Mouse (Mus musculus) cortical plate, adult 2 months (tissue): ENCODE results near the gene Ckmt1. TPM values are rescaled to one million over a fixed set of nuclear protein-coding genes. Genes with fewer than 3 reads are reported as not detected.

Source experiments
- H3K27ac ChIP-seq: fragments of 200-500 bp; 2 replicates; pipeline ENCODE4 v1.5.1; 2012; ENCODE audit warnings: low read length, control low read depth, inconsistent platforms; ENCODE audit not compliant: insufficient read depth
- H3K4me1 ChIP-seq: fragments of 200-500 bp; 2 replicates; pipeline ENCODE4 v1.6.1; 2011; ENCODE audit warnings: low read length; ENCODE audit not compliant: control insufficient read depth, insufficient read depth
- H3K4me3 ChIP-seq: fragments of 200-500 bp; 2 replicates; pipeline ENCODE4 v1.5.1; 2011; ENCODE audit warnings: mild to moderate bottlenecking, low read length, control low read depth; ENCODE audit not compliant: insufficient read depth
- CTCF ChIP-seq: fragments of 200-500 bp; IDR thresholded peaks from 2 replicates; pipeline ENCODE4 v1.5.1; 2011; ENCODE audit warnings: mild to moderate bottlenecking, control low read depth, low read length; ENCODE audit not compliant: insufficient read depth; ENCODE audit errors: extremely low read depth
- POLR2A ChIP-seq: fragments of 200-500 bp; IDR thresholded peaks from 2 replicates; pipeline ENCODE4 v1.6.1; 2011; ENCODE audit warnings: mild to moderate bottlenecking, low read length, control low read depth; ENCODE audit not compliant: insufficient read depth; ENCODE audit errors: extremely low read depth
- polyA plus RNA-seq: library from polyadenylated mRNA; depleted of rRNA; stranded (reverse); fragments of >200 nt; gene quantifications from 2 replicates; pipeline ENCODE4 v1.2.3, GENCODE M21; 2012; rRNA removed

Ckmt1 gene
- polyA plus RNA-seq, 1 experiment: 306 TPM

DNA sequence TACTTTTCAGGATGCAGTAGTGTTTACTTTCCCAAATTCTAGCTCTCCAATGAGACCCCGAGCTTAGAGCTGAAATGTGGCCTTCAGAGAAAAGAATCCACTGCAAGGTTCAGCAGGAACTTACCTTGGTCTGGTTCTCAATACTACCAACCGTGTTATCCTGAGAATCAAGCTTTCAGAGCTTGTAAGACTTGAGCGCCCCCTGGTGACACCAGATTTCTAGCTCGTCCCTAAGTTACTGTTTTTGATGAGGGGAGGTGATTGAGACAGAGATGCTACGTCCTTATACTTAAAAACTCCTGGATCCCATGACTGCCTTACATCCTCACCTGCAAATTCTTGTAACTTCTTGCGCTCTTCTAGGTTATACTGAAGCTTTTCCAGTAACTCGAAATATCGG is 39.1 kb downstream of the Ckmt1 start:
- Histone ChIP-seq H3K27ac (no peak overlapping the region), H3K4me3 (no peak overlapping the region), H3K4me1 (no peaks in the 10 kb centered on the region; the same call in 1 of the 2 replicates)
- TF ChIP-seq POLR2A: no peak
- peak; percentile 80 for TF ChIP-seq CTCF

- TF ChIP-seq CTCF: no peak
- TF ChIP-seq POLR2A: no peak
- Histone ChIP-seq H3K4me3 (no peak overlapping the region), H3K4me1 (no peaks in the 10 kb centered on the region), H3K27ac (no peak overlapping the region)
Observed at GRCm38 (mm10) chr2:121403296-121403695, 45.8 kb downstream of the Ckmt1 start.

DNA sequence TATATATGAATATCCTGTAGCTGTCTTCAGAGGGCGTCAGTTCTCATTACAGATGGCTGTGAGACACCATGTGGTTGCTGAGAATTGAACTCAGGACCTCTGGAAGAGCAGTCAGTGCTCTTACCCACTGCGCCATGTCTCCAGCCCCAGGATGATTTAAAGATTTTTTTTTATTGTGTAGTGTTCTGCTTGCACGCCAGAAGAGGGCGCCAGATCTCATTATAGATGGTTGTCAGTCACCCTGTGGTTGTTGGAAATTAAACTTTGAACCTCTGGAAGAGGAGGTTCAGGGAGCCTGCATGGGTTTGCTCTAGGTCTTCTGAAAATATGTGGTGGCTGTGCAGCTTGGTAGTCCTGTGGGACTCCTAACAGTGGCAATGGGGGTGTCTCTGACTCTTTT is 50.6 kb downstream of the Ckmt1 start:
- H3K4me1 ChIP-seq: no peaks in the 10 kb centered on the region; the same call in 1 of the 2 replicates
- TF ChIP-seq POLR2A (no peak), CTCF (no peak)
- no peak overlapping the region for H3K27ac ChIP-seq
- H3K4me3 ChIP-seq: no peak overlapping the region

DNA sequence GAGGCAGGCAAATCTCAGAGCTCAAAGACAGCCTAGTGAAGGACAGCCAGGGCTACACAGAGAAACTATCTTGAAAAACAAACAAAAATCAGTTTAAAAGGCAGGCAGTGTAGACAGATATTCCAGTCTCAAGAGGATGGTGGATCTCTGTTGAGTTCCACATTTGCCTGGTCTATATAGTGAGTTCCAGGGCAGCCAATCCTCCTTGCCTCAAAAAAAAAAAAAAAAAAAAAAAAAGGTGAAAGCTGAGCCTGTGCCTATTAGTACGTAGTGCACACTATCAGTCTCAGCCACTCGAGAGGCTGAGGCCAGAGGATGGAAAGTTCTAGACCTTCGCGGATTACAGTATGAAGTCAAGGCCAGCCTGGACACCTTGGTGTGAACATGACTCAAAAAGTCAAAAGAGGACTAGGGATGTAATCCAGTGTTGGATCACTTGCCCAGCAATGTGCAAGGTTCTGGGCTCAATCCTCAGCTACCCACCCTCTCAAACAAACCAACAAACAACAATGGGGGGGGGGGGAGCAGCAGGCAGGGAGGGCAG is 55.4 kb downstream of the Ckmt1 start:
- peak overlapping the region; percentile 93 for H3K4me3 ChIP-seq
- TF ChIP-seq CTCF (no peak), POLR2A (no peak)

More for the DNA sequence above, 55.4 kb downstream of the Ckmt1 start:
- Histone ChIP-seq H3K4me1 (peaks cover 3% of the 10 kb centered on the region; the same call in 1 of the 2 replicates), H3K27ac (peak overlapping the region; percentile 93)

Other genes starting within 250 kb of the Ckmt1 start
- 0.58 and 0.62 TPM in 2 replicates for gene Tgm7, start 247.9 kb upstream of the Ckmt1 start, polyA plus RNA-seq
- 17.0 and 19.6 TPM in 2 replicates for gene Adal, start 217.3 kb upstream of the Ckmt1 start, polyA plus RNA-seq
- gene Lcmt2, start 217.1 kb upstream of the Ckmt1 start, polyA plus RNA-seq: 4.8 and 6.3 TPM in 2 replicates
- 31.3 and 34.5 TPM in 2 replicates for gene Tubgcp4, start 187.1 kb upstream of the Ckmt1 start, polyA plus RNA-seq
- 3.5 TPM in 2 replicates for gene Zscan29, start 186.6 kb upstream of the Ckmt1 start, polyA plus RNA-seq
- gene Trp53bp1, start 86.3 kb upstream of the Ckmt1 start, polyA plus RNA-seq: 63.6 and 64.0 TPM in 2 replicates
- 246 and 252 TPM in 2 replicates for gene Map1a, start 68.1 kb upstream of the Ckmt1 start, polyA plus RNA-seq
- 95.8 and 103 TPM in 2 replicates for gene Ppip5k1, start 2.3 kb upstream of the Ckmt1 start, polyA plus RNA-seq
- 0.17 and 0.30 TPM in 2 replicates for gene Strc, start 29.5 kb downstream of the Ckmt1 start, polyA plus RNA-seq
- 99.2 and 106 TPM in 2 replicates for gene Pdia3, start 56.1 kb downstream of the Ckmt1 start, polyA plus RNA-seq
- 7.0 and 7.4 TPM in 2 replicates for gene Catsper2, start 56.1 kb downstream of the Ckmt1 start, polyA plus RNA-seq
- gene Ell3, start 86.6 kb downstream of the Ckmt1 start, polyA plus RNA-seq: 0.06 and 0.08 TPM in 2 replicates
- 313 and 355 TPM in 2 replicates for gene Serf2, start 91.5 kb downstream of the Ckmt1 start, polyA plus RNA-seq
- 26.5 and 29.9 TPM in 2 replicates for gene Hypk, start 95.6 kb downstream of the Ckmt1 start, polyA plus RNA-seq
- gene Serinc4, start 99.1 kb downstream of the Ckmt1 start, polyA plus RNA-seq: 0.69 and 1.0 TPM in 2 replicates
- gene Mfap1b, start 116.4 kb downstream of the Ckmt1 start, polyA plus RNA-seq: 28.6 and 29.0 TPM in 2 replicates
- 17.2 and 17.8 TPM in 2 replicates for gene Mfap1a, start 149.0 kb downstream of the Ckmt1 start, polyA plus RNA-seq
- 2.9 and 3.7 TPM in 2 replicates for gene Wdr76, start 149.0 kb downstream of the Ckmt1 start, polyA plus RNA-seq